Mouse (Mus musculus): ENCODE measurements around the gene Lsr.
A peak's percentile ranks its signal among the peaks of the same experiment; 100 is the strongest.

The Lsr gene

GRCm38 (mm10) chr7:30973251-30973500, at the start of gene Lsr:
TSS of gene Lsr (minus strand) at chr7:30973464.
- no peak for DNase-seq

DNA sequence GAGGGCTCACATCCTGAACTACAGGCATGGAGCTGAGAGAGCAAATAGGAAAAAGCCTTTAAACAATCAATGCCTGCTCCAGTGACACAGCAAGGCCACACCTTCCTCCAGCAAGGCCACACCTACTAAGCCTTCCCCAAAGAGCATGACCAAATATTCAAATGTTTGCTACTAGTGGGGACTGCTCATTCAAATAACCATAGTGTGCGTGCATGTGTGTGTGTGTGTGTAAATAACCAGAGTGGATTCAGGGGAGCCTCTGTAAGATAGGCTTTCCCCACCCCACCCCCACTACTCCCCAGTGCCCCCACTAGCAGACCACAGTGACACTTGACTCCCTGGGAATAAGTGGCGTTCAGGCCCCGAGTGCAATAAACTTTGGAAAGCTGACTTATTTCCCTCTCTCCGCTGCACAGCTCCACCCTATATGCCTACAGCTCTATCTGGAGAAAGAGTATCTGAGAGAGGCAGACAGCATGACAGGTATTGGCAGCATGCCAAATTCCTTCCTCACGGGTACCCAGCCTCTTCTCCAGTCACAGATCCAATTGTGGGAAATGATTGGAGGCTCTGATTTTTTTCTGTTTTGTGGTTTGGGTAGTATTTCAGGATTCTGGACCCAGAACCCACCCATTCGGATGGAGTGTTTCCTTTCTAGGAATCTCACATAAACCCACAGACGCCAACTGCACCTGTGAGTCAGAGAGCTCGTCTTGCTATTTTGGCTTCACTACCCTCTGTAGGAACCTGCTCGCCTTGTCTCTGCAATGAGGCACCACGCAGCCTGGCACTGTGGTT, 44.0 kb upstream of the Lsr start:
- DNase-seq: peak in 1 of 2 experiments; percentile 14

DNA sequence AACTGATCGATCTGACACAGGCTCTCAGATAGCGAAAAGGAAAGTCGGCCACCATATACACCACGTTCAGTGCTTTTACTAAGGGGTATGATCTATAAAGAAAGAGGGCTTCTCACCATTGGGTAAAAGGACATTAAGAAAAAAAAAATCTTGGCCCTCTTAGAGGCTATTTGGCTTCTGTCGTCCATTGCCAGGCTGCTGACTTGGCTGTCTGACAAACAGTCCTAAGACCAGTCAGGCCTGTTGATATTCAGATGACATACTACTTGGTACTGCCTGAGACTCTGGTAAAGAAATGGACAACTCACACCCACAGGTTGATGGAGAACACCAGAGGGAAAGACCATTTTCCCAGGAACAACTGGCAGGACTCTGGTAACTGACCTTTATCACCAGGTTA, 39.7 kb upstream of the Lsr start:
- no peak for DNase-seq

- DNase-seq: no peak
Observed at GRCm38 (mm10) chr7:31008889-31009288, 35.6 kb upstream of the Lsr start.

- DNase-seq: no peak
Observed at GRCm38 (mm10) chr7:31008175-31008574, 34.9 kb upstream of the Lsr start.

GRCm38 (mm10) chr7:31007775-31008174, 34.5 kb upstream of the Lsr start:
- no peak for DNase-seq

DNA sequence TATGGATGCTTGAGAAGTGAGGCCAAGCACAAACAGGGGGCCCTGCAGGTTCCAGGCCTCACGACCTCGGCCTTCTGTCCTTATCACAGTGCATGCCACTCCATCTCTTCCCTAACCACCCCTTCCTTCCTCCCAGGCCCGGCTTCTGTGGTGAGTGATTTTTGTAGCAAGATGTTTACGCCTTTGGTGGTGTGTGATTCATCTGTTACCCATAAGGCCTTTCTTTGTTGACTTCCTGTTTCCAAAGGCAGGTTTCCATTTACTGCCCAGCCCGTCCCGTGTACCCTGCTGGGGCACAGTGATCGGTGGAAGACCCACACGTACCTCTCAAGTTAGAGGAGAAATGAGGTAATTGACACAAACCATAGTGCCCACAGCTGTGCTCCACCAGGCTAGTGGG, 29.4 kb upstream of the Lsr start:
- peak; percentile 29 to 34 for DNase-seq

DNA sequence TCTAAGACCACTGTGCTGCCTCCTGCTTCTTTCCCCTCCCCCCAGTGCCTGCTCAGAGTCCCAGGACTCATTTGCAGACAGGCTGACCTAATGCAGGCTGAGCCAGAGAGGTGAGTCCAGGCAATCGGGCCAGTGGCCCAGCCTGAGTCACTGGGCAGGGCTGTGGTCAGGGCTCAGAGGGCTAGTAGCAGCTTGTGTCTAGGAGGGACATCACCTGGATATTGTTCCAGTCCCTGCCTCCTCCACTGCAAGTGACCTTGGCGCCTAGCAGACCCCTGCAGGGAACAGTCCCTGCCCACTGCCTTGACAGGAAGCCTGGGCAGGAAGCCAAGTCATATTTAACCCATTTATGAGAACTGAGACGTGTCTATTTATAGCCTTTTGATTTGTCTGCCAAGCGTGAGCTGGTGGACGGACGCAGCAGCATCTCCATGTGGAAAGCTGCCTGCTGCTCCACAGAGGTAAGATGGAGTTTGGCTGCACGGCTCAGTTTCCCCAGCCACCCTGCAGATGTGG, 27.3 kb upstream of the Lsr start:
- DNase-seq: peak; percentile 46 to 63

DNA sequence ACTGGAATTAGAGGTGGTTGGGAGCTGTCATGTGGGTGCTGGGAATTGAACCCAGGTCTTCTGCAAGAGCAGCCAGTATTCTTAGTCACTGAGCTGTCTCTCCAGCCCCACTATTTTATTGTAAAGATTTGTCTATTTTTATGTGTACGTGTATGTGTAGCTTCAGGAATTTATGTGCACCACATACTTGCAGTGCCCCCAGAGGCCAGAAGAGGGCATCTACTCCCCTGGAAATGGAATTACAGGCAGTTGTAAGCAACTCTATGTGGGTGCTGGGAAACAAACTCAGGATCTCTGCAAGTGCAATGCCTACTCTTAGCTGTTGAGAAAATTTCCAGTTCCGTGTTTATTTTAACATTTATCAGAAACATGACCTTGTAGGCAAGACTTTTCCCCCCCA, 23.2 kb upstream of the Lsr start:
- no peak for DNase-seq

DNA sequence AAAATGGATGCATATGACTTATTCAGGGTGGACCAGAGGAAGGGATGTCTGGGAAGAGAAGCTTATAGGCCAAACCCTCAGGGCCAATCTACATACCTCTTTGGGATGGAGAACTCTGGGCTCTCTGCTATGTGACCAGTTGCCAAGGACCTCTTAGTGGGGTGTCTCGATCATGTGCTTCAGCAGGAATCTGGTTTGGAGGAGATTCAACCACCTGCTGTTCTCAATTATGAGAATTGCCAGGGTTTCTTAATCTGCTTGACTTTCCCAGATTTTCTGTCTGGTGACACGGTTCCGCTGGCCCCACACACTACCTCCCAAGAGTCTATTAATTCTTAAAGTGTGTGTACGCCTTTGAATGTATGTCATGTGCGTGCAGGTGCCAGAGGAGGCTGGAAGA, 20.7 kb upstream of the Lsr start:
- no peak for DNase-seq

DNA sequence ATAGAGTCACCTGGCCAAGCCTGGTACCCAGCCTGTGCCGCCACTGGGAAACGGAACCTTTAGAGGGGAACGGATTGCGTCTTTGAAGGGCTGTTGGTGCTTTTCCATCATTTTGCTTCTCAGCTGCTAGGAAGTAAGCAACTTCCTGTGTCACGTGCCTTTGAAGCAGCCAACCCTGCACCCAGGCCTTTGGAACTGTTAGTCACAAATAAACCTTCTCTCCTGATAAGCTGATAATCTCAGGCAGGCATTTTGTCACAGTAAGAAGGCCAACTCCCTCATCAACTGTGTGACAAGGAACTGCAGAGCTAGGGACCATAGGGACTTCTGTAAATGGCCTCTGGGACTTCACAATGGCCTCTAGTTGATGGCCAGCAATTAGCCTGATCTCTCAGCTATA, 18.9 kb upstream of the Lsr start:
- no peak for DNase-seq

GRCm38 (mm10) chr7:30988519-30989162, 15.4 kb upstream of the Lsr start:
- no peak for DNase-seq

DNA sequence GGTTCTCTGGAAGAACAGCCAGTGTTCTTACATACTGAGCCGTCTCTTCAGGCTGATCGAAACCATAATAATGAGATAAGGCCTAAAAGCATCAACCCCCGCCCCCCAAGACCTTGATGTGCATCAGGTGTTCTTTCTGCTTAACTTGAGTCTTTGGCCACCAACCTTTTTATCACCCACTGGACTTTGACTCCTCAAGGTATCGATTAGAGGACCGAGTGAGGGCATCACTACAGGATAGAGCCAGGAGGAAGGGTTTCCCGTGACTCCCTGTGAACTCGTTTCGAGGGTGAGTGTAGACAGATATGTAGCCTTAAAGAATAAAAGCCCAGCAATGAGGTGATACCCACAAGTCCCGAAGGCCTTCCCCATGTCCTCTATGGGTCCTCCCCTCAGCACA, 12.1 kb upstream of the Lsr start:
- DNase-seq: no peak

GRCm38 (mm10) chr7:30981703-30982102, 8.4 kb upstream of the Lsr start:
- no peak for DNase-seq

DNA sequence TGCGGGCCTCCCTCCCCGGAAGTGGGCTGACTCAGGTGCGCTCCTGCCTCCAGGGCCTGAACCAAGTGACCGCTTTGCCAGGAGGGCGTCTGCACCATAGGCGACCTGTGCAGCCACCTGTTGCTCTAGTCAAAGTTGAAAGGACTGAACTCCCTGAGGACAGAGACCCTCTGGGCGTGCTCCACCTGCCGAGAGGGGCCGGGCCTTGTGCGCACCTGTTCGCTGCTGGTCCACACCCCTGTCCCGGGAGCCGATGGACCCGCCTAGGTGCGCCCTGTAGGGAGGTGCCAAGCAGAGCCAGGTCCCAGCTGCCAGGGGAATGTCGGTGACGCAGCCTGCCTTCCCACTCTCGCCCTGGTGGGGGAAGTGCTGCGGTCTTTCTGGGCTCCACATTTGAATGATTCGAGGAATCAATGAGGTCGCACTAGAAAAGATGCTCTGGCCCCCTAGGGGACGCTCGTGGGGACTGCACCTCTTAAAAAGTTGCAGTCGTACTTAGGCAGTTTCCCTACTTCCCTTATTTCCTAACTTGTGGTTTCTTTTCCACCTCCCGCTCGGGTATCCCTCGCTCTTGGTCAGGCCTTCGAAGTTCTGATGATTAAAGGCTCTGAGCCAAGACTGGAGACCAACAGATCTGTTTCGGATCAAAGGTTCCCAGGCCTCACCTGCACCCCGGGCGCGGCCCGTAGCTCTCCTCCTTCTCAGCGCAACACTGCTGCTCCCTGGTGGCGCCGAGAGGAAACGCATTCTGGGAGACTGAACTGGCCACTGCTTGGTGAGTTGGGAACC, 431 bp upstream of the Lsr start, which contains the start of gene Fam187b:
Fam187b (plus strand) TSS at position 290 of the 789 bp plus-strand sequence.
- DNase-seq: peak; percentile 91

- no peak for DNase-seq
Observed at GRCm38 (mm10) chr7:30972426-30973250, 626 bp downstream of the Lsr start.

- no peak for DNase-seq
Observed at GRCm38 (mm10) chr7:30971901-30972300, 1.4 kb downstream of the Lsr start.

DNA sequence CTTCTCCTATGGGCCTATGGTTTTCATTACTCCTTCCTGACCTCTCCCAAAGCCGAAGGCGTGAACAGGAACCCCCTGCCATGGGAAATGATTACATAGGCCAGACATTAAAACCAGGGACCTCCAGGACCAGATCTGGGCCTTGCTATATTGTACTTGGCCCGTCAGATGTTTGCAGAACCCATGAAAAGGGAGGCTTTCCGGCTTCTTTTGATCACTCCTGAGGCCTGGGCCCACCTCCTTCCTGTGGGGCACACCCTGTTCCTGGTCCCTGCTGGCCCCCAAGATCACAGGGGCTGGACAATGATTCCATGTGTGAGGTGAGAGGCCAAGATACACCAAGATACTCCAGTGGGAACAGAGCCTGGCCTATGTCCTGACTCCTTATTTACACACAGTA, 4.1 kb downstream of the Lsr start:
- DNase-seq: no peak

DNA sequence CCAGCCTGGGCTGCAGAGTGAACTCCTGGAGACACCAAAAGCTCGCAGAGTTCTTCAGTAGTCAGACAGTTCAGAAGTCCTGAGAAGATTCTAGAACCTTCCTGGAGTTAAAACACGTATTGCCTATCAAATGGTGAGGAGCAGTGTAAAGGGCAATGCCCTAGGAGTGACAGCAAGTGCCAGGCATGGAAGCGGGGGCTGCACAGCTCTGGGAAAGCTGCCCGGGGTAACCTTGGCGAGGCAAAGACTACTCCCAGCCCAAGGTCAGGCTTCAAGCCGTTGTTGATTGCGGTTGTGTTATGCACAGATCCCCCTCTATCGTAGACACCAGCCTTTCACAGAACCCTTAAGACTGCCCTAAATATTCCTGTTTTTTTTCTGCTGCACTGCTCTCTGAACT, 4.7 kb downstream of the Lsr start:
- DNase-seq: no peak

DNA sequence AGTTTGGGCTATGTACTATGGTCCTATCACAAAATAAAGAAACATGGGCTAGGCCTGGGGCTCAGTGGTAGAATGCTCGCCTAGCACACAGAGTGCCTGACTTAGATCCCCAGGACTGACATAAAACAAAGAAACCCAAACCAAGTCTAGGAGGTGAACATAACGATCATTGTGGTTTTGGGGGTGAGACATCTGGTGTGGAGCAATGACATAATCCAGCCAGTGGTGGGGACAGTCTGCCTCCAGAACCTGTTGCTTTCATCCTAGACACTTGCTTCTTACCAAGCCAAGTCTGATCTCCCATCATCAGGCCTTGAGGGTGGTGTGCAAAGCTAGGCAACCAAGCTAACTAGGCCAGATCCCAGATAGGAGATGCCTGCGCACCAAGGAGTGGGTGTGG, 6.6 kb downstream of the Lsr start:
- no peak for DNase-seq

GRCm38 (mm10) chr7:30965677-30966076, 7.6 kb downstream of the Lsr start:
- DNase-seq: no peak

- DNase-seq: no peak
Observed at GRCm38 (mm10) chr7:30964366-30964765, 8.9 kb downstream of the Lsr start.

- no peak for DNase-seq
Observed at GRCm38 (mm10) chr7:30962862-30963261, 10.4 kb downstream of the Lsr start.

All from kidney, adult 8-10 months (tissue).